Mouse (Mus musculus) heart, adult 2 months (tissue): ENCODE data around the gene Zfpm1.

Experiments
- CTCF ChIP-seq: fragments of 200-600 bp; IDR thresholded peaks from 2 replicates; pipeline ENCODE4 v1.8.1; 2022; ENCODE audit warnings: antibody characterized with exemption, mild to moderate bottlenecking, moderate library complexity
- EP300 ChIP-seq: fragments of 200-500 bp; IDR thresholded peaks from 2 replicates; pipeline ENCODE4 v1.6.1; 2011; ENCODE audit warnings: low read depth, low read length, control low read depth; ENCODE audit not compliant: insufficient read depth
- POLR2A ChIP-seq: fragments of 200-500 bp; IDR thresholded peaks from 2 replicates; pipeline ENCODE4 v1.6.1; 2011; ENCODE audit warnings: mild to moderate bottlenecking, low read depth, low read length, control low read depth; ENCODE audit not compliant: insufficient read depth

- TF ChIP-seq POLR2A = no peak
- TF ChIP-seq CTCF = no peak
- TF ChIP-seq EP300 = no peak
Observed at GRCm38 (mm10) chr8:122355642-122356606, 74.0 kb downstream of the Zfpm1 start.
